Mouse (Mus musculus) liver, embryonic 13.5 days (tissue): ENCODE measurements at regions not wholly inside any gene's neighbourhood (a gene's known extent, or its start where the extent isn't known, plus 50 kb on each side); places are given as distances from the start of the nearest gene placed in this dataset.

Source experiments
- ATAC-seq: fragments of 200-750 bp; cut with Nextera tagmentation; 2 replicates; pipeline ENCODE4 v1.8.0; 2017; ENCODE audit warnings: low read depth, mild to moderate bottlenecking, moderate number of reproducible peaks, moderate library complexity
- DNase-seq: peaks from one replicate; pipeline ENCODE4 v3.0.0; 2022
- H3K27ac ChIP-seq: fragments of 300-500 bp; sonication (generic); 2 replicates; pipeline ENCODE4 v1.5.1; 2015; ENCODE audit warnings: moderate library complexity, mild to moderate bottlenecking, inconsistent platforms
- H3K27me3 ChIP-seq: fragments of 300-500 bp; sonication (generic); 2 replicates; pipeline ENCODE4 v1.6.1; 2015; ENCODE audit warnings: mild to moderate bottlenecking, inconsistent platforms
- H3K36me3 ChIP-seq: fragments of 300-500 bp; sonication (generic); 2 replicates; pipeline ENCODE4 v1.6.1; 2015; ENCODE audit warnings: mild to moderate bottlenecking, inconsistent platforms
- H3K4me1 ChIP-seq: fragments of 300-500 bp; sonication (generic); replicated peaks from 2 replicates; pipeline ENCODE4 v1.6.1; 2015; ENCODE audit warnings: inconsistent platforms
- H3K4me2 ChIP-seq: fragments of 300-500 bp; sonication (generic); 2 replicates; pipeline ENCODE4 v1.6.1; 2015; ENCODE audit warnings: inconsistent platforms, mild to moderate bottlenecking, moderate library complexity
- H3K4me3 ChIP-seq: fragments of 300-500 bp; sonication (generic); replicated peaks from 2 replicates; pipeline ENCODE4 v1.5.1; 2015; ENCODE audit warnings: mild to moderate bottlenecking, inconsistent platforms
- H3K9ac ChIP-seq: fragments of 300-500 bp; sonication (generic); 2 replicates; pipeline ENCODE4 v1.6.1; 2015; ENCODE audit warnings: mild to moderate bottlenecking, inconsistent platforms
- H3K9me3 ChIP-seq: fragments of 300-500 bp; sonication (generic); replicated peaks from 2 replicates; pipeline ENCODE4 v1.6.1; 2016; ENCODE audit warnings: inconsistent platforms
- WGBS: fragments of 180-500 bp; shearing (Covaris S2); methylation state at CpG from one replicate; pipeline ENCODE4 v1.1.7; 2015; ENCODE audit not compliant: insufficient replicate concordance; 5-methylcytosine and 5-hydroxymethylcytosine counted together

- H3K4me2 ChIP-seq, result no peak overlapping the region
- 38% methylated on average over 12 of the region's 12 CpGs for WGBS
- no peak overlapping the region for H3K27ac ChIP-seq
- DNase-seq (no peak), ATAC-seq (no peak)
- no peaks in the 10 kb centered on the region; the same call in 1 of the 2 replicates for H3K9me3 ChIP-seq
- H3K4me1 ChIP-seq, result no peaks in the 10 kb centered on the region
- H3K4me3 ChIP-seq, result no peak overlapping the region
- no peaks in the 10 kb centered on the region for H3K27me3 ChIP-seq
- H3K9ac ChIP-seq, result no peak overlapping the region
- no peaks in the 10 kb centered on the region for H3K36me3 ChIP-seq
These were observed 326.5 kb upstream of the Rtl1 start for GRCm38 (mm10) chr12:109926643-109927042.

GRCm38 (mm10) chr12:109946179-109946578 is 332.7 kb upstream of the Dio3 start:
- ATAC-seq, result no peak

GRCm38 (mm10) chr12:109946936-109947335 is 331.9 kb upstream of the Dio3 start:
- ATAC-seq, result no peak
- Histone ChIP-seq H3K27ac (no peak overlapping the region), H3K4me1 (peaks cover 26% of the 10 kb centered on the region), H3K36me3 (no peaks in the 10 kb centered on the region), H3K4me3 (no peak overlapping the region), H3K4me2 (no peak overlapping the region), H3K9ac (no peak overlapping the region), H3K9me3 (no peaks in the 10 kb centered on the region), H3K27me3 (no peaks in the 10 kb centered on the region)
- 42% methylated on average over 1 of the region's 1 CpGs for WGBS
- no peak for DNase-seq

More at GRCm38 (mm10) chr12:109946179-109946578, 332.7 kb upstream of the Dio3 start:
- H3K9me3 ChIP-seq, result no peaks in the 10 kb centered on the region
- WGBS, result 56% methylated on average over 3 of the region's 3 CpGs
- H3K27me3 ChIP-seq, result no peaks in the 10 kb centered on the region
- H3K9ac ChIP-seq, result no peak overlapping the region
- no peaks in the 10 kb centered on the region for H3K36me3 ChIP-seq
- no peak overlapping the region for H3K27ac ChIP-seq
- H3K4me3 ChIP-seq, result no peak overlapping the region
- no peak overlapping the region for H3K4me2 ChIP-seq
- peaks cover 19% of the 10 kb centered on the region for H3K4me1 ChIP-seq
- no peak for DNase-seq

GRCm38 (mm10) chr12:109947886-109948433 is 330.9 kb upstream of the Dio3 start:
- Histone ChIP-seq H3K4me1 (peaks cover 33% of the 10 kb centered on the region), H3K9me3 (no peaks in the 10 kb centered on the region), H3K36me3 (no peaks in the 10 kb centered on the region), H3K4me2 (no peak overlapping the region), H3K27ac (no peak overlapping the region), H3K27me3 (no peaks in the 10 kb centered on the region), H3K4me3 (no peak overlapping the region), H3K9ac (no peak overlapping the region)
- DNase-seq, result no peak
- no peak for ATAC-seq
- 53% methylated on average over 7 of the region's 7 CpGs for WGBS

GRCm38 (mm10) chr12:109948434-109948984 is 330.4 kb upstream of the Dio3 start:
- no peak for ATAC-seq
- WGBS, result 40% methylated on average over 15 of the region's 16 CpGs
- DNase-seq, result no peak

GRCm38 (mm10) chr12:109949231-109949965 is 329.5 kb upstream of the Dio3 start:
- no peak overlapping the region for H3K9ac ChIP-seq
- 68% methylated on average over 17 of the region's 17 CpGs for WGBS
- H3K4me2 ChIP-seq, result no peak overlapping the region
- no peaks in the 10 kb centered on the region for H3K27me3 ChIP-seq
- H3K4me3 ChIP-seq, result no peak overlapping the region
- ATAC-seq (no peak), DNase-seq (no peak)
- no peaks in the 10 kb centered on the region for H3K36me3 ChIP-seq
- peaks cover 33% of the 10 kb centered on the region for H3K4me1 ChIP-seq
- no peaks in the 10 kb centered on the region for H3K9me3 ChIP-seq
- H3K27ac ChIP-seq, result no peak overlapping the region

More at GRCm38 (mm10) chr12:109948434-109948984, 330.4 kb upstream of the Dio3 start:
- Histone ChIP-seq H3K4me1 (peaks cover 33% of the 10 kb centered on the region), H3K27me3 (no peaks in the 10 kb centered on the region), H3K4me3 (no peak overlapping the region), H3K4me2 (no peak overlapping the region), H3K9me3 (no peaks in the 10 kb centered on the region), H3K36me3 (no peaks in the 10 kb centered on the region), H3K9ac (no peak overlapping the region), H3K27ac (no peak overlapping the region)

GRCm38 (mm10) chr12:109950632-109951031 is 328.2 kb upstream of the Dio3 start:
- no peaks in the 10 kb centered on the region for H3K9me3 ChIP-seq
- peaks cover 33% of the 10 kb centered on the region for H3K4me1 ChIP-seq
- no peak overlapping the region for H3K9ac ChIP-seq
- DNase-seq (no peak), ATAC-seq (no peak)
- WGBS, result 40% methylated on average over 6 of the region's 6 CpGs
- no peaks in the 10 kb centered on the region for H3K36me3 ChIP-seq
- no peak overlapping the region for H3K27ac ChIP-seq
- H3K27me3 ChIP-seq, result no peaks in the 10 kb centered on the region
- H3K4me3 ChIP-seq, result no peak overlapping the region
- H3K4me2 ChIP-seq, result no peak overlapping the region

GRCm38 (mm10) chr12:109951473-109951872 is 327.4 kb upstream of the Dio3 start:
- 75% methylated on average over 12 of the region's 12 CpGs for WGBS
- H3K4me1 ChIP-seq, result peaks cover 33% of the 10 kb centered on the region
- no peaks in the 10 kb centered on the region for H3K36me3 ChIP-seq
- H3K27ac ChIP-seq, result peak overlapping the region; percentile 65
- peak; percentile 71 for ATAC-seq
- no peak for DNase-seq
- peak overlapping the region; percentile 28 for H3K4me2 ChIP-seq
- no peak overlapping the region for H3K9ac ChIP-seq
- no peaks in the 10 kb centered on the region for H3K27me3 ChIP-seq
- no peaks in the 10 kb centered on the region for H3K9me3 ChIP-seq
- H3K4me3 ChIP-seq, result no peak overlapping the region

GRCm38 (mm10) chr12:109951884-109952456 is 326.9 kb upstream of the Dio3 start:
- WGBS, result 47% methylated on average over 10 of the region's 10 CpGs
- Histone ChIP-seq H3K4me3 (no peak overlapping the region), H3K9ac (no peak overlapping the region), H3K36me3 (no peaks in the 10 kb centered on the region), H3K27me3 (no peaks in the 10 kb centered on the region), H3K4me1 (peaks cover 33% of the 10 kb centered on the region), H3K9me3 (no peaks in the 10 kb centered on the region), H3K4me2 (peak overlapping the region; percentile 28), H3K27ac (peak overlapping the region; percentile 65)
- DNase-seq (peak; percentile 28), ATAC-seq (peak; percentile 90)

GRCm38 (mm10) chr12:109952933-109953332 is 325.9 kb upstream of the Dio3 start:
- Histone ChIP-seq H3K4me2 (no peak overlapping the region), H3K27me3 (no peaks in the 10 kb centered on the region), H3K9ac (no peak overlapping the region), H3K27ac (no peak overlapping the region), H3K9me3 (no peaks in the 10 kb centered on the region), H3K4me1 (peaks cover 33% of the 10 kb centered on the region), H3K36me3 (no peaks in the 10 kb centered on the region), H3K4me3 (no peak overlapping the region)
- ATAC-seq (no peak), DNase-seq (no peak)
- 44% methylated on average over 3 of the region's 3 CpGs for WGBS

GRCm38 (mm10) chr12:109957305-109957704 is 321.6 kb upstream of the Dio3 start:
- Histone ChIP-seq H3K4me2 (no peak overlapping the region), H3K27me3 (no peaks in the 10 kb centered on the region), H3K9me3 (no peaks in the 10 kb centered on the region), H3K27ac (no peak overlapping the region), H3K4me1 (peaks cover 4% of the 10 kb centered on the region), H3K4me3 (no peak overlapping the region), H3K9ac (no peak overlapping the region), H3K36me3 (no peaks in the 10 kb centered on the region)
- ATAC-seq (no peak), DNase-seq (no peak)
- 47% methylated on average over 3 of the region's 3 CpGs for WGBS
